Mouse (Mus musculus): Measurements from ENCODE around the gene Gm49369. TPM values are rescaled to one million over a fixed set of nuclear protein-coding genes. Genes with fewer than 3 reads are reported as not detected.
"Not testable (repeated sequence)": the region's sequence is repeated elsewhere in the genome, so short reads cannot be mapped to it uniquely, and the experiment has no call there.

Gene Gm49369
- polyA plus RNA-seq, 1 experiment from 2014 or later, result 1.9 TPM

- no peak overlapping the region for H3K4me2 ChIP-seq
- no peaks in the 10 kb centered on the region for H3K9me3 ChIP-seq
- no peaks in the 10 kb centered on the region for H3K4me1 ChIP-seq (replicated peaks)
- H3K36me3 ChIP-seq, result no peaks in the 10 kb centered on the region
- no peak overlapping the region for H3K27ac ChIP-seq (replicated peaks)
- ATAC-seq (ENCODE audit: low FRiP score, low read depth), result no peak
- WGBS, result 75% methylated on average over 8 of the region's 8 CpGs
- H3K4me3 ChIP-seq, result no peak overlapping the region
- H3K9ac ChIP-seq, result no peak overlapping the region
- H3K27me3 ChIP-seq, result no peaks in the 10 kb centered on the region
Observed at GRCm38 (mm10) chr7:142335151-142335550, 47.3 kb downstream of the Gm49369 start.

- H3K36me3 ChIP-seq, result no peaks in the 10 kb centered on the region
- H3K4me2 ChIP-seq, result no peak overlapping the region
- no peaks in the 10 kb centered on the region for H3K27me3 ChIP-seq
- H3K9me3 ChIP-seq, result no peaks in the 10 kb centered on the region
- H3K27ac ChIP-seq (replicated peaks), result no peak overlapping the region
- H3K4me1 ChIP-seq (replicated peaks), result no peaks in the 10 kb centered on the region
- 6% methylated on average over 3 of the region's 3 CpGs for WGBS
- H3K4me3 ChIP-seq, result no peak overlapping the region
- no peak overlapping the region for H3K9ac ChIP-seq
- peak; percentile 84 for ATAC-seq (ENCODE audit: low FRiP score, low read depth)
Observed at GRCm38 (mm10) chr7:142334246-142334645, 48.2 kb downstream of the Gm49369 start.

GRCm38 (mm10) chr7:142332741-142333140 lies 49.7 kb downstream of the Gm49369 start:
- H3K27me3 ChIP-seq; H3K4me1 ChIP-seq (replicated peaks); H3K27ac ChIP-seq (replicated peaks); H3K9ac ChIP-seq; H3K4me2 ChIP-seq; H3K4me3 ChIP-seq; H3K9me3 ChIP-seq; ATAC-seq (ENCODE audit: low FRiP score, low read depth); H3K36me3 ChIP-seq: not testable (repeated sequence)
- WGBS, result 70% methylated on average over 5 of the region's 9 CpGs

GRCm38 (mm10) chr7:142331281-142331680 lies 51.2 kb downstream of the Gm49369 start:
- Histone ChIP-seq H3K9ac (no peak overlapping the region), H3K36me3 (no peaks in the 10 kb centered on the region), H3K9me3 (no peaks in the 10 kb centered on the region), H3K4me2 (no peak overlapping the region), H3K4me3 (no peak overlapping the region), H3K27me3 (no peaks in the 10 kb centered on the region), H3K4me1 (replicated peaks) (no peaks in the 10 kb centered on the region), H3K27ac (replicated peaks) (no peak overlapping the region)
- 90% methylated on average over 4 of the region's 4 CpGs for WGBS
- ATAC-seq (ENCODE audit: low FRiP score, low read depth), result no peak

GRCm38 (mm10) chr7:142330271-142330724 lies 52.2 kb downstream of the Gm49369 start:
- Histone ChIP-seq H3K27ac (replicated peaks) (no peak overlapping the region), H3K27me3 (no peaks in the 10 kb centered on the region)
- ATAC-seq (ENCODE audit: low FRiP score, low read depth), result no peak

GRCm38 (mm10) chr7:142328507-142328906 lies 54.0 kb downstream of the Gm49369 start:
- H3K27me3 ChIP-seq, result no peaks in the 10 kb centered on the region
- no peaks in the 10 kb centered on the region for H3K9me3 ChIP-seq
- no peaks in the 10 kb centered on the region for H3K36me3 ChIP-seq
- H3K9ac ChIP-seq, result no peak overlapping the region
- 74% methylated on average over 3 of the region's 3 CpGs for whole genome bisulfite sequencing
- ATAC-seq (ENCODE audit: low FRiP score, low read depth), result no peak
- no peak overlapping the region for H3K4me2 ChIP-seq
- no peak overlapping the region for H3K4me3 ChIP-seq
- H3K27ac ChIP-seq (replicated peaks), result no peak overlapping the region
- no peaks in the 10 kb centered on the region for H3K4me1 ChIP-seq (replicated peaks)

More at GRCm38 (mm10) chr7:142330271-142330724, 52.2 kb downstream of the Gm49369 start:
- H3K9me3 ChIP-seq, result no peaks in the 10 kb centered on the region
- WGBS, result 65% methylated on average over 9 of the region's 9 CpGs
- H3K9ac ChIP-seq, result no peak overlapping the region
- no peaks in the 10 kb centered on the region for H3K36me3 ChIP-seq
- no peaks in the 10 kb centered on the region for H3K4me1 ChIP-seq (replicated peaks)
- no peak overlapping the region for H3K4me2 ChIP-seq
- no peak overlapping the region for H3K4me3 ChIP-seq

- Histone ChIP-seq H3K27me3 (no peaks in the 10 kb centered on the region), H3K9ac (no peak overlapping the region), H3K27ac (replicated peaks) (no peak overlapping the region), H3K9me3 (no peaks in the 10 kb centered on the region), H3K4me1 (replicated peaks) (no peaks in the 10 kb centered on the region), H3K4me3 (no peak overlapping the region), H3K4me2 (no peak overlapping the region), H3K36me3 (no peaks in the 10 kb centered on the region)
- WGBS, result 71% methylated on average over 9 of the region's 9 CpGs
- ATAC-seq (ENCODE audit: low FRiP score, low read depth), result no peak
Observed at GRCm38 (mm10) chr7:142326714-142327445, 55.6 kb downstream of the Gm49369 start.

GRCm38 (mm10) chr7:142323396-142324117 lies 58.9 kb downstream of the Gm49369 start:
- no peak overlapping the region for H3K4me3 ChIP-seq
- H3K4me1 ChIP-seq (replicated peaks), result peaks cover 24% of the 10 kb centered on the region
- no peak for ATAC-seq (ENCODE audit: low FRiP score, low read depth)
- H3K27me3 ChIP-seq, result no peaks in the 10 kb centered on the region
- H3K36me3 ChIP-seq, result no peaks in the 10 kb centered on the region
- H3K27ac ChIP-seq (replicated peaks), result no peak overlapping the region
- H3K4me2 ChIP-seq, result no peak overlapping the region
- no peak overlapping the region for H3K9ac ChIP-seq
- H3K9me3 ChIP-seq, result no peaks in the 10 kb centered on the region
- 88% methylated on average over 12 of the region's 12 CpGs for WGBS

GRCm38 (mm10) chr7:142322641-142323040 lies 59.8 kb downstream of the Gm49369 start:
- no peaks in the 10 kb centered on the region for H3K36me3 ChIP-seq
- no peak overlapping the region for H3K4me3 ChIP-seq
- H3K4me1 ChIP-seq (replicated peaks), result peaks cover 24% of the 10 kb centered on the region
- H3K27ac ChIP-seq (replicated peaks), result no peak overlapping the region
- no peak for ATAC-seq (ENCODE audit: low FRiP score, low read depth)
- H3K9me3 ChIP-seq, result no peaks in the 10 kb centered on the region
- no peak overlapping the region for H3K4me2 ChIP-seq
- WGBS, result 92% methylated on average over 6 of the region's 6 CpGs
- no peak overlapping the region for H3K9ac ChIP-seq
- no peaks in the 10 kb centered on the region for H3K27me3 ChIP-seq

GRCm38 (mm10) chr7:142321637-142322306 lies 60.7 kb downstream of the Gm49369 start:
- H3K9ac ChIP-seq; H3K4me3 ChIP-seq; ATAC-seq (ENCODE audit: low FRiP score, low read depth); H3K27me3 ChIP-seq; H3K9me3 ChIP-seq; H3K36me3 ChIP-seq; H3K4me2 ChIP-seq; H3K27ac ChIP-seq (replicated peaks): not testable (repeated sequence)
- 43% methylated on average over 5 of the region's 10 CpGs for WGBS
- H3K4me1 ChIP-seq (replicated peaks), result peaks cover 24% of the 10 kb centered on the region

Data from hindbrain, embryonic 15.5 days (tissue).